Mouse (Mus musculus) megakaryocyte progenitor cell, adult 5-6 weeks (primary cell): ENCODE results near the gene Pla2g4e. TPM values are rescaled to one million over a fixed set of nuclear protein-coding genes. Genes with fewer than 3 reads are reported as not detected.
A peak's percentile ranks its signal among the peaks of the same experiment; 100 is the strongest.

Experiments
- ATAC-seq: replicated peaks from 2 replicates; pipeline ENCODE4 v1.8.0; 2016; ENCODE audit warnings: mild to moderate bottlenecking, moderate TSS enrichment, inconsistent platforms; ENCODE audit not compliant: poor library complexity
- total RNA-seq, 2 experiments: library from RNA; stranded (forward) in 1 of 2; stranded (reverse) in 1 of 2; fragments of 157-497, 149-512 nt in 1 of 2; fragments of 200-1000 nt in 1 of 2; gene quantifications; 2 replicates each; pipeline versions ENCODE4 v1.2.3 to v1.2.4; 2015 to 2017

The Pla2g4e gene
- total RNA-seq, 2 experiments from 2014 or later, result not detected

DNA sequence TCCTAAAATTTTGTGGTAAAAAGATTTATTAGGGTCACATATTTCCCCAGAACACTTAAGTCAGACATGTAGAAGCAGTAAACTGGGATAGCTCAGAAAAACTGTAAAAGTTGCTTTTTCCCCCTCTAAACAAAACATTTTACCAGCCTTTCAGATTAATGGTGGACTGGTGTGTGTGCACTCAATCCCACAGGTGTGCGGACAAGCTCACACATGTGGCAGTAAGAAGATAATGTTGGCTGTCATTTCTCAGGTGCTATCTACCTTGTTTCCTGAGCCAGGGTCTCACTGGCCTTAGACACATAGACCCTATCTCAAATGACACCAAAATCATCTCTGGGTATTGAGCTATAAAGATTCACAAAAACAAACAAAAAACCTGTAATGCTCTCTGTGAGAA lies 119.7 kb downstream of the Pla2g4e start:
- no peak for ATAC-seq

- no peak for ATAC-seq
These were observed 120.2 kb downstream of the Pla2g4e start for GRCm38 (mm10) chr2:120124946-120125345.

- no peak for ATAC-seq
These were observed 121.0 kb downstream of the Pla2g4e start for GRCm38 (mm10) chr2:120124096-120124495.

- no peak for ATAC-seq
These were observed 122.2 kb downstream of the Pla2g4e start for GRCm38 (mm10) chr2:120122983-120123382.

- ATAC-seq, result peak; percentile 69
These were observed 127.8 kb downstream of the Pla2g4e start for GRCm38 (mm10) chr2:120117346-120117745.

Other genes starting within 250 kb of the Pla2g4e start
- gene Jmjd7, start 217.9 kb downstream of the Pla2g4e start, total RNA-seq (2015), result 2.6 and 5.0 TPM in 2 replicates
- gene Jmjd7, start 217.9 kb downstream of the Pla2g4e start, total RNA-seq (2017), result 1.7 and 5.4 TPM in 2 replicates
- 2.2 and 4.1 TPM in 2 replicates for gene Gm28042, start 217.8 kb downstream of the Pla2g4e start, total RNA-seq (2015)
- 0.50 and 0.51 TPM in 2 replicates for gene Gm28042, start 217.8 kb downstream of the Pla2g4e start, total RNA-seq (2017)
- gene Pla2g4b, start 211.9 kb downstream of the Pla2g4e start, total RNA-seq (2015), result 1.2 and 1.4 TPM in 2 replicates
- gene Pla2g4b, start 211.9 kb downstream of the Pla2g4e start, total RNA-seq (2017), result 0.51 and 3.7 TPM in 2 replicates
- 22.8 and 24.8 TPM in 2 replicates for gene Ehd4, start 90.7 kb downstream of the Pla2g4e start, total RNA-seq (2015)
- 28.6 and 30.1 TPM in 2 replicates for gene Ehd4, start 90.7 kb downstream of the Pla2g4e start, total RNA-seq (2017)
- gene Pla2g4d, start 43.9 kb upstream of the Pla2g4e start, total RNA-seq (2015), result not detected in 2 replicates
- gene Pla2g4d, start 43.9 kb upstream of the Pla2g4e start, total RNA-seq (2017), result not detected in 2 replicates
- not detected in 2 replicates for gene Pla2g4f, start 68.8 kb upstream of the Pla2g4e start, total RNA-seq (2015)
- gene Pla2g4f, start 68.8 kb upstream of the Pla2g4e start, total RNA-seq (2017), result not detected in 2 replicates
- gene Vps39, start 107.8 kb upstream of the Pla2g4e start, total RNA-seq (2015), result 19.1 and 21.9 TPM in 2 replicates
- 31.6 and 36.4 TPM in 2 replicates for gene Vps39, start 107.8 kb upstream of the Pla2g4e start, total RNA-seq (2017)
- 17.4 and 21.8 TPM in 2 replicates for gene Ganc, start 158.6 kb upstream of the Pla2g4e start, total RNA-seq (2015)
- gene Ganc, start 158.6 kb upstream of the Pla2g4e start, total RNA-seq (2017), result 18.8 and 25.2 TPM in 2 replicates
- gene Tmem87a, start 158.8 kb upstream of the Pla2g4e start, total RNA-seq (2015), result 29.7 and 31.0 TPM in 2 replicates
- gene Tmem87a, start 158.8 kb upstream of the Pla2g4e start, total RNA-seq (2017), result 63.3 and 70.2 TPM in 2 replicates
- gene Capn3, start 210.7 kb upstream of the Pla2g4e start, total RNA-seq (2015), result 0.95 and 2.2 TPM in 2 replicates
- gene Capn3, start 210.7 kb upstream of the Pla2g4e start, total RNA-seq (2017), result 0.68 and 1.2 TPM in 2 replicates